Mouse (Mus musculus): Measurements from ENCODE around the gene Fam76a.

GRCm38 (mm10) chr4:132930784-132931183 lies 8.4 kb upstream of the Fam76a start:
- TF ChIP-seq POLR2A (IDR thresholded peaks at IDR 0.05; ENCODE audit: insufficient read depth, low read length) (no peak), CTCF (IDR thresholded peaks at IDR 0.05; ENCODE audit: low read depth, low read length) (peak; percentile 36)

Data from ES-Bruce4 (cell line).